Mouse (Mus musculus): ENCODE data around the gene Fam199x. TPM values are rescaled to one million over a fixed set of nuclear protein-coding genes. Genes with fewer than 3 reads are reported as not detected.

The Fam199x gene
- 10.0 and 10.4 TPM in 2 replicates for polyA plus RNA-seq (2015; fragmentation: Nextera tagmentation; extraction: Ambion mirVana)

- peak within 1 kb of the TSS; percentile 63 for H3K4me3 ChIP-seq (ENCODE audit: low read depth, low read length)
- no peaks in the 10 kb centered on the region for H3K27me3 ChIP-seq (ENCODE audit: control insufficient read depth, insufficient read depth, low read depth, low read length)
- H3K4me1 ChIP-seq (ENCODE audit: control insufficient read depth, insufficient read depth, low read length): peaks cover 10% of the 10 kb centered on the region; the same call in 1 of the 2 replicates
- no peaks in the 10 kb centered on the region for H3K36me3 ChIP-seq (ENCODE audit: control insufficient read depth, insufficient read depth, low read length)
- peak within 1 kb of the TSS; percentile 58 for H3K4me2 ChIP-seq (ENCODE audit: low read length)
- H3K9ac ChIP-seq (ENCODE audit: low read depth, low read length): peak within 1 kb of the TSS; percentile 81
- 11% methylated on average over 48 of the region's 62 CpGs for WGBS
- ATAC-seq: peak; percentile 97
- no peaks in the 10 kb centered on the region for H3K9me3 ChIP-seq (replicated peaks; ENCODE audit: control insufficient read depth, low read length, poor library complexity, severe bottlenecking)
- peak within 1 kb of the TSS; percentile 61; the same call in 1 of the 2 replicates for H3K27ac ChIP-seq (ENCODE audit: low read length)
These were observed at the start of gene Fam199x for GRCm38 (mm10) chrX:137049425-137050225. Gene Fam199x, plus strand, starts transcription at chrX:137049594.

GRCm38 (mm10) chrX:137015099-137015709, 34.2 kb upstream of the Fam199x start:
- H3K27ac ChIP-seq (ENCODE audit: low read length): no peak overlapping the region
- no peak overlapping the region for H3K9ac ChIP-seq (ENCODE audit: low read depth, low read length)
- no peak overlapping the region for H3K4me2 ChIP-seq (ENCODE audit: low read length)
- H3K27me3 ChIP-seq (ENCODE audit: control insufficient read depth, insufficient read depth, low read depth, low read length): no peaks in the 10 kb centered on the region
- no peaks in the 10 kb centered on the region for H3K9me3 ChIP-seq (replicated peaks; ENCODE audit: control insufficient read depth, low read length, poor library complexity, severe bottlenecking)
- H3K36me3 ChIP-seq (ENCODE audit: control insufficient read depth, insufficient read depth, low read length): no peaks in the 10 kb centered on the region
- no peak overlapping the region for H3K4me3 ChIP-seq (ENCODE audit: low read depth, low read length)
- WGBS: 46% methylated on average over 6 of the region's 6 CpGs
- ATAC-seq: 0 out of 2 replicates have a peak, but pooled peaks have one; percentile 62
- H3K4me1 ChIP-seq (ENCODE audit: control insufficient read depth, insufficient read depth, low read length): no peaks in the 10 kb centered on the region

- 80% methylated on average over 1 of the region's 1 CpGs for WGBS
These were observed 31.7 kb upstream of the Fam199x start for GRCm38 (mm10) chrX:137017668-137018067.

GRCm38 (mm10) chrX:137019310-137019709, 30.1 kb upstream of the Fam199x start:
- Histone ChIP-seq H3K4me2 (ENCODE audit: low read length) (no peak overlapping the region), H3K27me3 (ENCODE audit: control insufficient read depth, insufficient read depth, low read depth, low read length) (no peaks in the 10 kb centered on the region), H3K27ac (ENCODE audit: low read length) (no peak overlapping the region), H3K36me3 (ENCODE audit: control insufficient read depth, insufficient read depth, low read length) (no peaks in the 10 kb centered on the region), H3K9ac (ENCODE audit: low read depth, low read length) (no peak overlapping the region), H3K4me1 (ENCODE audit: control insufficient read depth, insufficient read depth, low read length) (no peaks in the 10 kb centered on the region), H3K4me3 (ENCODE audit: low read depth, low read length) (no peak overlapping the region), H3K9me3 (replicated peaks; ENCODE audit: control insufficient read depth, low read length, poor library complexity, severe bottlenecking) (no peaks in the 10 kb centered on the region)
- peak; percentile 77 for ATAC-seq
- WGBS: 13% methylated on average over 1 of the region's 1 CpGs

More at GRCm38 (mm10) chrX:137017668-137018067, 31.7 kb upstream of the Fam199x start:
- no peak overlapping the region for H3K27ac ChIP-seq (ENCODE audit: low read length)
- no peaks in the 10 kb centered on the region for H3K9me3 ChIP-seq (replicated peaks; ENCODE audit: control insufficient read depth, low read length, poor library complexity, severe bottlenecking)
- no peak overlapping the region for H3K9ac ChIP-seq (ENCODE audit: low read depth, low read length)
- no peak for ATAC-seq
- H3K27me3 ChIP-seq (ENCODE audit: control insufficient read depth, insufficient read depth, low read depth, low read length): no peaks in the 10 kb centered on the region
- no peak overlapping the region for H3K4me2 ChIP-seq (ENCODE audit: low read length)
- no peak overlapping the region for H3K4me3 ChIP-seq (ENCODE audit: low read depth, low read length)
- no peaks in the 10 kb centered on the region for H3K4me1 ChIP-seq (ENCODE audit: control insufficient read depth, insufficient read depth, low read length)
- H3K36me3 ChIP-seq (ENCODE audit: control insufficient read depth, insufficient read depth, low read length): no peaks in the 10 kb centered on the region

GRCm38 (mm10) chrX:137030916-137031315, 18.5 kb upstream of the Fam199x start:
- no peak overlapping the region for H3K4me2 ChIP-seq (ENCODE audit: low read length)
- no peak overlapping the region for H3K9ac ChIP-seq (ENCODE audit: low read depth, low read length)
- no peak overlapping the region for H3K27ac ChIP-seq (ENCODE audit: low read length)
- 97% methylated on average over 8 of the region's 8 CpGs for WGBS
- no peaks in the 10 kb centered on the region for H3K9me3 ChIP-seq (replicated peaks; ENCODE audit: control insufficient read depth, low read length, poor library complexity, severe bottlenecking)
- no peaks in the 10 kb centered on the region for H3K27me3 ChIP-seq (ENCODE audit: control insufficient read depth, insufficient read depth, low read depth, low read length)
- H3K4me3 ChIP-seq (ENCODE audit: low read depth, low read length): no peak overlapping the region
- no peaks in the 10 kb centered on the region for H3K4me1 ChIP-seq (ENCODE audit: control insufficient read depth, insufficient read depth, low read length)
- ATAC-seq: no peak
- H3K36me3 ChIP-seq (ENCODE audit: control insufficient read depth, insufficient read depth, low read length): no peaks in the 10 kb centered on the region

GRCm38 (mm10) chrX:137031726-137032125, 17.7 kb upstream of the Fam199x start:
- no peak for ATAC-seq
- H3K27me3 ChIP-seq (ENCODE audit: control insufficient read depth, insufficient read depth, low read depth, low read length): no peaks in the 10 kb centered on the region
- no peaks in the 10 kb centered on the region for H3K9me3 ChIP-seq (replicated peaks; ENCODE audit: control insufficient read depth, low read length, poor library complexity, severe bottlenecking)
- H3K4me2 ChIP-seq (ENCODE audit: low read length): no peak overlapping the region
- H3K4me3 ChIP-seq (ENCODE audit: low read depth, low read length): no peak overlapping the region
- no peak overlapping the region for H3K27ac ChIP-seq (ENCODE audit: low read length)
- peaks cover under 1% of the 10 kb centered on the region; the same call in 1 of the 2 replicates for H3K4me1 ChIP-seq (ENCODE audit: control insufficient read depth, insufficient read depth, low read length)
- H3K36me3 ChIP-seq (ENCODE audit: control insufficient read depth, insufficient read depth, low read length): no peaks in the 10 kb centered on the region
- 88% methylated on average over 5 of the region's 5 CpGs for WGBS
- H3K9ac ChIP-seq (ENCODE audit: low read depth, low read length): no peak overlapping the region

- H3K4me3 ChIP-seq (ENCODE audit: low read depth, low read length): no peak overlapping the region
- no peak overlapping the region for H3K9ac ChIP-seq (ENCODE audit: low read depth, low read length)
- no peaks in the 10 kb centered on the region for H3K36me3 ChIP-seq (ENCODE audit: control insufficient read depth, insufficient read depth, low read length)
- no peaks in the 10 kb centered on the region for H3K9me3 ChIP-seq (replicated peaks; ENCODE audit: control insufficient read depth, low read length, poor library complexity, severe bottlenecking)
- H3K27ac ChIP-seq (ENCODE audit: low read length): no peak overlapping the region
- H3K27me3 ChIP-seq (ENCODE audit: control insufficient read depth, insufficient read depth, low read depth, low read length): no peaks in the 10 kb centered on the region
- no peak overlapping the region for H3K4me2 ChIP-seq (ENCODE audit: low read length)
- 73% methylated on average over 4 of the region's 4 CpGs for WGBS
- ATAC-seq: no peak
- peaks cover 5% of the 10 kb centered on the region; the same call in 1 of the 2 replicates for H3K4me1 ChIP-seq (ENCODE audit: control insufficient read depth, insufficient read depth, low read length)
These were observed 15.1 kb upstream of the Fam199x start for GRCm38 (mm10) chrX:137034322-137034721.

- peak overlapping the region; percentile 94 for H3K27ac ChIP-seq (ENCODE audit: low read length)
- H3K27me3 ChIP-seq (ENCODE audit: control insufficient read depth, insufficient read depth, low read depth, low read length): no peaks in the 10 kb centered on the region
- H3K4me2 ChIP-seq (ENCODE audit: low read length): peak overlapping the region; percentile 73
- peak overlapping the region; percentile 52 for H3K4me3 ChIP-seq (ENCODE audit: low read depth, low read length)
- peak; percentile 78 for ATAC-seq
- 18% methylated on average over 12 of the region's 12 CpGs for WGBS
- H3K36me3 ChIP-seq (ENCODE audit: control insufficient read depth, insufficient read depth, low read length): no peaks in the 10 kb centered on the region
- peaks cover 5% of the 10 kb centered on the region; the same call in 1 of the 2 replicates for H3K4me1 ChIP-seq (ENCODE audit: control insufficient read depth, insufficient read depth, low read length)
- peak overlapping the region; percentile 70 for H3K9ac ChIP-seq (ENCODE audit: low read depth, low read length)
- no peaks in the 10 kb centered on the region for H3K9me3 ChIP-seq (replicated peaks; ENCODE audit: control insufficient read depth, low read length, poor library complexity, severe bottlenecking)
These were observed 11.9 kb upstream of the Fam199x start for GRCm38 (mm10) chrX:137037470-137037999.
